Mouse (Mus musculus) liver, adult 10 weeks (tissue): ENCODE results near the gene C1qc. TPM values are rescaled to one million over a fixed set of nuclear protein-coding genes. Genes with fewer than 3 reads are reported as not detected.

Experiments used
- polyA plus RNA-seq: library from polyadenylated mRNA; stranded (reverse); fragments of 350-450 nt; fragmentation: Illumina TruSeq; extraction: RNeasy Lipid Tissue Mini Kit (QIAGEN cat#74804); gene quantifications from one replicate; pipeline ENCODE4 v1.2.3, GENCODE M21; 2014; ENCODE audit warnings: low read depth, low replicate concordance

C1qc gene
- 4.5 TPM for polyA plus RNA-seq

DNA sequence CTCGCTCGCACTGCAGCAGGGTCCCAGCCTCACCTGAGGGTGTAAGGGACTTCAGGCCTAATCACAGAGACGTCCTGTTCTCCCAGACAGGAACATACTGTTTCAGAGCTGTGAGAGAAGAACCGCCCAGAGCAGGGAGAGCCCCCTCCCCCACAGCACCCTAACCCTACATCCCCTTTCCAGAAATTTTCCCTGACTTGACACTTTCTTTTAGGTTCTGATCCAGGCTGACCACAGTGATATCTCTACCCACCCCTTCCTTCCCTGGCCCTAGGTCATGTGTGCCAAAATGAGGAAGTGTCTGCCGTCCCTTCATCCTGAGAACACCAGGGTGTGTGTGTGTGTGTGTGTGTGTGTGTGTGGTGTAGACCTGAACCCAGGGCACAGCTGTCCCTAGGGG, at the start of gene C1qc:
C1qc (minus strand) TSS at position 255 of the 400 bp plus-strand sequence.

DNA sequence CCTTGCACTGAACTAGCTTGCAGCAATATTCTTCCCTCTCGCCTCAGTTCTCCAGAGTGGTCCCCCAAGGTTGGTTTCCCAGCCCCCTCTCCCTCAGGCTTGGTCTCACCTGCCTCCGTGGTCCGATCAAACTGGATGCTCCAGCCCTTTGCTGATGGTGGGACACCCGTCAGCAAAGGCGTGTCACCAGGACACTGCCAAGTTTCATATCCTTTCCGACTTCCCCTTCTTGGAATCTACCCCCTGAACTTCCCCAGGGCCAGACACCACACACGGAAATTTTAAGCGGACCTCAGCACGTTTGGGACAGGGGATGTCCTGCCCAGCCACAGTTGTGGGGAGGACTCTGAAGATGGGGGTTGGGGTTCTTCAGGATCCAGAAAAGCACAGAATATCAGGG, 5.8 kb upstream of the C1qc start, which contains the start of gene C1qa:
C1qa (minus strand) TSS at position 167 of the 400 bp plus-strand sequence.

DNA sequence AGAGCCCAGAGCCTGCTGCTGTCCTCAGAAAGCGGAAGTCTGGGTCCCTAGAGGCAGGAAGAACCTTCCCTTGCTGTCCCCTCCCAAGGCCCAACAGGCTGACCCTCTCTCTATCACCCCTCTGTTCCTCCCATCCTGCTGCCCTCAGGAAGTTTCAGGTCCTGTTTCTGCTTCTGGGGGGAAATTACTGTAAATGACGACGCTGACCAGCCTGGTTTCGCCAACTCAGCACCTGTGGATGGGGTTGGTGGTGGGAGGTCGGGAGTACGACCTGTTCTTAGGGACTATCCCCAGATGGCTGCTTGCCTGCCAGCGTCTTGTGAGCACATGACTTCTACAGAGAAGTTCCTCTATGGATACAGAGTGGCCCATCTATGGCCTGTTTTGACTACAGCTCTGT, 6.8 kb downstream of the C1qc start, which contains the start of gene C1qb:
C1qb (minus strand) TSS at position 87 of the 400 bp plus-strand sequence.

Other genes starting within 250 kb of the C1qc start
- gene Ephb2, start 57.1 kb downstream of the C1qc start, polyA plus RNA-seq: not detected
- gene C1qb, start 6.9 kb downstream of the C1qc start, polyA plus RNA-seq: 5.4 TPM
- gene C1qa, start 5.7 kb upstream of the C1qc start, polyA plus RNA-seq: 9.5 TPM
- not detected for gene Epha8, start 63.8 kb upstream of the C1qc start, polyA plus RNA-seq
- 0.90 TPM for gene Zbtb40, start 155.7 kb upstream of the C1qc start, polyA plus RNA-seq